Mouse (Mus musculus): ENCODE results near the gene Fhl3.

DNA sequence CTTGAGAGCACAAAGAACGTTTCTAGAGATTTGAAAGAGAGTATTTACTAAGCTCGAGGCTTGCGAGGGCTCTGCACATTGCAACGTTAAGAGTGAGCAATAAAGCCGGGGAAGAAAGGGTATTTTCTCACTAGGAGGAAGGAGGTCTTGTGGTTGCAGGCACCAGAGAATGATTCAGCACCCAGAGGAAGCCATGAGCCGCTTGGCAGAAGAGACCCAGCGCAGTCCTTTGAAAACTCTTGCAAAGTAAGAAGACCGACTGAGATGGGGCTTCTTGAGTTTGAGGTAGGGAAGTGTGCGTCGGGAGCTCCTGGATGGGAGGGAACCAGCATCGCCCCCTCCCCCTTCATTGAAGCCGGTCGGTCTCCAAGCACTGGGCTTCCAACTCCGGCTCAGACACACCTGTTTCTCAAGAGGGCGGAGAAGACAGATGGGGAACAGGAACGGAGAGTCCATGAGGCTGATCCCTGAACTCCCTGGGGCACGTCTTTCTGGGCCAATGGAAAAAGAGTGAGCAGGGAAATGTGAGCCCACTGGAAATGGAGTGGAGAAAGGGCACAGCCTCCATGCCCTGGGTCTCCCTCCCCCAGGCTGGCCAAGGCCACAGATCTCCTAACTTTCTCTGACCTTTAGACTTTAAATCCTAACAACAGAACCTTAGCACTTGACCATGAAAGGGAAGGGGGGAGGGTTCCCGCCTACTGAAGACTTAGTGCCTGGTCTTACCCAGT lies 4.5 kb upstream of the Fhl3 start:
- TF ChIP-seq CTCF (IDR thresholded peaks at IDR 0.05; ENCODE audit: borderline replicate concordance, extremely low read depth, insufficient read depth, insufficient read length) (no peak), POLR2A (IDR thresholded peaks at IDR 0.05; ENCODE audit: borderline replicate concordance, extremely low read depth, insufficient read depth, insufficient read length, poor library complexity, severe bottlenecking) (no peak)

Measured in brain, embryonic 14.5 days (tissue).